Mouse (Mus musculus): ENCODE data around the gene Fam205a1. TPM values are rescaled to one million over a fixed set of nuclear protein-coding genes. Genes with fewer than 3 reads are reported as not detected.
"Not testable (repeated sequence)": the region's sequence is repeated elsewhere in the genome, so short reads cannot be mapped to it uniquely, and the experiment has no call there.

The Fam205a1 gene
- polyA plus RNA-seq, 1 experiment: not detected

GRCm38 (mm10) chr4:42879829-42880676 is 26.4 kb upstream of the Fam205a1 start:
- TF ChIP-seq POLR2A (IDR thresholded peaks at IDR 0.05; ENCODE audit: borderline replicate concordance, low read depth, low read length) (no peak), CTCF (IDR thresholded peaks at IDR 0.05; ENCODE audit: low read depth, low read length) (no peak)
- Histone ChIP-seq H3K27ac (ENCODE audit: insufficient read depth, low read depth, low read length) (peak overlapping the region; percentile 91), H3K4me3 (ENCODE audit: insufficient read depth, low read length) (0 out of 2 replicates have a peak overlapping the region, but pooled peaks have one; percentile 11), H3K4me1 (ENCODE audit: control insufficient read depth, insufficient read depth, low read length) (peaks cover 22% of the 10 kb centered on the region)

GRCm38 (mm10) chr4:42877657-42878056 is 24.0 kb upstream of the Fam205a1 start:
- Histone ChIP-seq H3K4me1 (ENCODE audit: control insufficient read depth, insufficient read depth, low read length) (peaks cover 22% of the 10 kb centered on the region), H3K4me3 (ENCODE audit: insufficient read depth, low read length) (no peak overlapping the region), H3K27ac (ENCODE audit: insufficient read depth, low read depth, low read length) (no peak overlapping the region)
- TF ChIP-seq POLR2A (IDR thresholded peaks at IDR 0.05; ENCODE audit: borderline replicate concordance, low read depth, low read length) (no peak), CTCF (IDR thresholded peaks at IDR 0.05; ENCODE audit: low read depth, low read length) (no peak)

GRCm38 (mm10) chr4:42876586-42877291 is 23.1 kb upstream of the Fam205a1 start:
- H3K27ac ChIP-seq (ENCODE audit: insufficient read depth, low read depth, low read length): no peak overlapping the region
- TF ChIP-seq CTCF (IDR thresholded peaks at IDR 0.05; ENCODE audit: low read depth, low read length) (peak; percentile 27; the same call in 1 of the 2 replicates), POLR2A (IDR thresholded peaks at IDR 0.05; ENCODE audit: borderline replicate concordance, low read depth, low read length) (no peak)
- H3K4me1 ChIP-seq (ENCODE audit: control insufficient read depth, insufficient read depth, low read length): peaks cover 22% of the 10 kb centered on the region
- H3K4me3 ChIP-seq (ENCODE audit: insufficient read depth, low read length): no peak overlapping the region

GRCm38 (mm10) chr4:42874134-42874533 is 20.4 kb upstream of the Fam205a1 start, which contains the start of gene Fam205c:
Gene Fam205c, minus strand, starts transcription at chr4:42874234.
- Histone ChIP-seq H3K27ac (ENCODE audit: insufficient read depth, low read depth, low read length) (no peak within 1 kb of the TSS), H3K4me3 (ENCODE audit: insufficient read depth, low read length) (no peak within 1 kb of the TSS), H3K4me1 (ENCODE audit: control insufficient read depth, insufficient read depth, low read length) (peaks cover 3% of the 10 kb centered on the region)
- TF ChIP-seq CTCF (IDR thresholded peaks at IDR 0.05; ENCODE audit: low read depth, low read length): no peak
- no peak for TF ChIP-seq POLR2A (IDR thresholded peaks at IDR 0.05; ENCODE audit: borderline replicate concordance, low read depth, low read length)

GRCm38 (mm10) chr4:42872746-42873435 is 19.2 kb upstream of the Fam205a1 start:
- no peak overlapping the region for H3K27ac ChIP-seq (ENCODE audit: insufficient read depth, low read depth, low read length)
- no peak for TF ChIP-seq POLR2A (IDR thresholded peaks at IDR 0.05; ENCODE audit: borderline replicate concordance, low read depth, low read length)
- no peak for TF ChIP-seq CTCF (IDR thresholded peaks at IDR 0.05; ENCODE audit: low read depth, low read length)
- H3K4me3 ChIP-seq (ENCODE audit: insufficient read depth, low read length): no peak overlapping the region
- no peaks in the 10 kb centered on the region for H3K4me1 ChIP-seq (ENCODE audit: control insufficient read depth, insufficient read depth, low read length)

GRCm38 (mm10) chr4:42872151-42872550 is 18.5 kb upstream of the Fam205a1 start:
- H3K4me3 ChIP-seq (ENCODE audit: insufficient read depth, low read length): no peak overlapping the region
- TF ChIP-seq CTCF (IDR thresholded peaks at IDR 0.05; ENCODE audit: low read depth, low read length): no peak
- no peak for TF ChIP-seq POLR2A (IDR thresholded peaks at IDR 0.05; ENCODE audit: borderline replicate concordance, low read depth, low read length)
- H3K27ac ChIP-seq (ENCODE audit: insufficient read depth, low read depth, low read length): no peak overlapping the region
- H3K4me1 ChIP-seq (ENCODE audit: control insufficient read depth, insufficient read depth, low read length): no peaks in the 10 kb centered on the region

GRCm38 (mm10) chr4:42870748-42871147 is 17.1 kb upstream of the Fam205a1 start:
- no peak for TF ChIP-seq POLR2A (IDR thresholded peaks at IDR 0.05; ENCODE audit: borderline replicate concordance, low read depth, low read length)
- TF ChIP-seq CTCF (IDR thresholded peaks at IDR 0.05; ENCODE audit: low read depth, low read length): no peak
- no peak overlapping the region for H3K4me3 ChIP-seq (ENCODE audit: insufficient read depth, low read length)
- H3K27ac ChIP-seq (ENCODE audit: insufficient read depth, low read depth, low read length): no peak overlapping the region
- no peaks in the 10 kb centered on the region for H3K4me1 ChIP-seq (ENCODE audit: control insufficient read depth, insufficient read depth, low read length)

- no peak for TF ChIP-seq POLR2A (IDR thresholded peaks at IDR 0.05; ENCODE audit: borderline replicate concordance, low read depth, low read length)
- TF ChIP-seq CTCF (IDR thresholded peaks at IDR 0.05; ENCODE audit: low read depth, low read length): no peak
- Histone ChIP-seq H3K27ac (ENCODE audit: insufficient read depth, low read depth, low read length) (no peak overlapping the region), H3K4me1 (ENCODE audit: control insufficient read depth, insufficient read depth, low read length) (no peaks in the 10 kb centered on the region), H3K4me3 (ENCODE audit: insufficient read depth, low read length) (no peak overlapping the region)
Measured at GRCm38 (mm10) chr4:42868193-42868592, 14.5 kb upstream of the Fam205a1 start.

GRCm38 (mm10) chr4:42867390-42867789 is 13.7 kb upstream of the Fam205a1 start:
- Histone ChIP-seq H3K4me1 (ENCODE audit: control insufficient read depth, insufficient read depth, low read length) (no peaks in the 10 kb centered on the region), H3K27ac (ENCODE audit: insufficient read depth, low read depth, low read length) (no peak overlapping the region)

GRCm38 (mm10) chr4:42863487-42863886 is 9.8 kb upstream of the Fam205a1 start:
- H3K4me1 ChIP-seq (ENCODE audit: control insufficient read depth, insufficient read depth, low read length); H3K27ac ChIP-seq (ENCODE audit: insufficient read depth, low read depth, low read length); H3K4me3 ChIP-seq (ENCODE audit: insufficient read depth, low read length): not testable (repeated sequence)

More at GRCm38 (mm10) chr4:42867390-42867789, 13.7 kb upstream of the Fam205a1 start:
- H3K4me3 ChIP-seq (ENCODE audit: insufficient read depth, low read length): no peak overlapping the region
- TF ChIP-seq POLR2A (IDR thresholded peaks at IDR 0.05; ENCODE audit: borderline replicate concordance, low read depth, low read length): no peak
- no peak for TF ChIP-seq CTCF (IDR thresholded peaks at IDR 0.05; ENCODE audit: low read depth, low read length)

- H3K4me1 ChIP-seq (ENCODE audit: control insufficient read depth, insufficient read depth, low read length); H3K4me3 ChIP-seq (ENCODE audit: insufficient read depth, low read length); H3K27ac ChIP-seq (ENCODE audit: insufficient read depth, low read depth, low read length): not testable (repeated sequence)
Measured at GRCm38 (mm10) chr4:42860483-42860882, 6.8 kb upstream of the Fam205a1 start.

GRCm38 (mm10) chr4:42856671-42857070 is 3.0 kb upstream of the Fam205a1 start, which contains the start of gene Gm12394:
Gene Gm12394, minus strand, starts transcription at chr4:42856771.
- H3K4me3 ChIP-seq (ENCODE audit: insufficient read depth, low read length); H3K4me1 ChIP-seq (ENCODE audit: control insufficient read depth, insufficient read depth, low read length); H3K27ac ChIP-seq (ENCODE audit: insufficient read depth, low read depth, low read length): not testable (repeated sequence)

Data from bone marrow macrophage, adult 2 months (primary cell).